Mouse (Mus musculus) layer of hippocampus, adult 18-20 months (tissue): ENCODE data around the gene Nfu1. TPM values are rescaled to one million over a fixed set of nuclear protein-coding genes. Genes with fewer than 3 reads are reported as not detected.

Experiments
- DNase-seq, 2 experiments: peaks; one replicate each; pipeline ENCODE4 v3.0.0; 2022; ENCODE audit warnings: low spot score in 2 of 2
- long read RNA-seq: library from polyadenylated mRNA; stranded (forward); transcript quantifications from one replicate; pipeline ENCODE4 v2.0.0, GENCODE M21; 2021
- total RNA-seq, 2 experiments: library from RNA; stranded (reverse); gene quantifications; 2 replicates each; pipeline ENCODE4 v1.2.3; 2021

Nfu1 gene
- total RNA-seq = 10 to 100 TPM; 58.4 to 61.1 TPM
- long read RNA-seq, transcript Nfu1-202 (8 exons, 950 nt) = major isoform, 40 of 49 reads
- long read RNA-seq, partial matches to known transcripts = 1 of 49 reads
- long read RNA-seq, other reads (novel, unspliced or antisense) = 6 of 49 reads

DNA sequence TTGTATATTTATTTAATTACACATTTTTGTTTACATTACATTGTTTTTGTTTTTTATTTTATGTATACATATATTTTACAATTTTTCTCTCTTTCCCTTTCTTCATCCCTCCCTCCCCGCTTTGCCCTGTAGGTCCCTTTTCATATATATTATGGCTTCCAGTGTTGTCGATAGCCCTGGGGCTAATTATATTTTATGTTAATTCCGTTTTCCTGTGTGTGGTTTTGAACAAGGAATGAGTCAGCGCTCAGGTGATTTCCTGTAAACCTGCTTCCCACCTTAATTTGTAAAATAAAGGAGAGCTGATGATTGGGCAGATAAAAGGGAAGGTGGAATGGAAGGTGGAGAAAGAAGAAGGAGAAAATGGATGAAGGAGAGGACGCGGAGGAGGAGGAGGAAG is at the start of gene Nfu1:
Nfu1 (plus strand) TSS at position 350 of the 400 bp plus-strand sequence.
- no peak for DNase-seq

DNA sequence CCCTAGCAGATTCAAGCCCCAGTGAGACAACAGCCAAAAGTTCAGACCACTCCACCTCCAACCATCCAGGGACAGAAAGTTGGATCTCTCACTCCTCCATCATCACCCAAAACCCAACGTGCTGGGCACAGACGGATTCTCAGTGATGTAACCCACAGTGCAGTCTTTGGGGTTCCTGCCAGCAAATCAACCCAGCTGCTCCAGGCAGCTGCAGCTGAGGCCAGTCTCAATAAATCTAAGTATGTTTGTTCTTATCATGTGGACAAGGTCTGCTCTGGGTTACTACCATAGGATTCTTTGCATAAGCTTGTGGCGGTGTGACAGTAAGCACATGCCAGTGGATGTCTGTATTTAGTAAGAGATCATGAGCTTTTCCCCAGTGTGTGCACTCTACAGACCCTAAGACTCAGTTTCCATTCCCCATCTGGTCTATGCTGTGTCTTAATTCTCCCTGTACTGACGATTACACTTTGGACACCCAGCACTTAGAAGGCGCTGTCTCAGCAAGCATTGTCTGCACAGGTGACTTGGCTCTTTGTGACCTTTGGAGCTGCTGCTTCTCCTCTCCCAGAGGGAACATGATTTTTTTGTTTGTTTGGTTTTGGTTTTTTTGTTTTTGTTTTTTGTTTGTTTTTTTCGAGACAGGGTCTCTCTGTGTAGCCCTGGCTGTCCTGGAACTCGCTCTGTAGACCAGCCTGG is 44.9 kb upstream of the Nfu1 start:
- no peak for DNase-seq

DNA sequence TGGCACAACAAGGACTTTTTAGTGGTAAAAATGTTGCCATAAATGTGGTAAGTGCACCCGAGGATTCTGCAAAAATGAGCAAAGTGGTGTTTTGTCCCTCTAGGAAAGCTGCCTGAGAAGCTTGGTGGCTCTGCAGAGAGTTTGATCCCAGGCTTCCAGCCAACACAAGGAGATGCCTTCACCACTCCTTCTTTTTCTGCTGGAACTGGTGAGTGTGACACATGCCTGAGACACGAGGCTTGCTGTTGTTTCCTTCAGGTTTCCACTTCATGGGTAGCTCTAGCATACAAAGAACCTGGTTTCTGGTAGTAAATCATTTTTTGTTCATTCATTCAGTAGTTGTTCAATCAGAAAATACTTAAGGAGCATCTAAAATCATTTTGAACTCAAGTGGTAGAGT is 41.9 kb upstream of the Nfu1 start:
- no peak for DNase-seq

DNA sequence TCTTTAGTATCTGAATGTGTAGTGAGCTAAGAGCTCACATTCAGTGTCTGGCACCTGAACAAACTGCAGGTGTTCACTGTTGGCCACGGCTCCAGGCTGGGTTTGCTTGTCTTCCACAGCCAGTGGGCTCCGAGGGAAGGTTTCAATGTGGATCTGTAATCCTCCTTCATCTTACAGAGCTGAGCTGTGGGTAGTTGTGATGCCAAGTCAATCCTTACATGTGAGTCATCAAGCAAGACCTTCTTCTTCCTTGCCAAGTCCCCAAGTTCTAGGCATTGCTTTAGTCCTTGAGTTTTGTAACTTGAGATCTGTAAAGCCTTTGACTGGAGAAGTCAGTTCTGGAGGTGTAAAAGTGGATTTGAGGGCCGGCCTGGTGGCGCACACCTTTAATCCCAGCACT is 35.1 kb upstream of the Nfu1 start:
- DNase-seq = no peak

DNA sequence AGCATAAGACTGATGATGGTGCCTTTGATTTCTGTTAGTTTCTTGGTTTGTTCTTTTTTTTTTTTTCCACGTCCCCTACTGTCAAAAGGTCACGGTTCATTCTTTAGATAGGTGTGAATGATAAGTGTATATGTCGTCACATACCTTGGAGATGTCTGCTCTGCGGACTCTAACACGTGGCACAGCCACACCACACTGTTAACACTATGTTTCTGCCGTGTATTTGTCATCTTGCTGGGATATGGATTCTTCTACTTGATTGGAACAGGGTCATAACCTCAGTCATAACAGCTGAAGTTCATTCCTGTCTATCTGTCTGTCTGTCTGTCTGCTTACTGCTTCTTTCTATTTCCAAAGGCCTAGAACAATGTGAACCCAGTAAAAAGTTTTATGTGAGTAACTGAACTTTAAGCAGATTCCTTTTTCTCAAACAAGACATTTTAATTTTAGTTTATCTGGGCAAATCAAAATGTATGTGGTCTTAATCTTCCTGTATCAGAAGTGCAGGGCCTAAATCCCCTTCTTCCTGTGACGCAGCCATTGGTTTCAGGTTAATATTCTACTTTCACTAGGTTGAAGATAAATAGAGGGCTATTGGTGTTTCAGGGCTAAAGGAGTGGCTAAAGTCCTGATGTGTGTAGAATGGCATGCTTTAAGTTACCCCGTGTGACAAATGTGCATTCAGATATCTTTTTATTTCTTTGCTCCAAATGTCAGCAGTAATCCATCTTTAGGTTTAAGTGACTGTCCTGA is 30.7 kb upstream of the Nfu1 start:
- DNase-seq = no peak

DNA sequence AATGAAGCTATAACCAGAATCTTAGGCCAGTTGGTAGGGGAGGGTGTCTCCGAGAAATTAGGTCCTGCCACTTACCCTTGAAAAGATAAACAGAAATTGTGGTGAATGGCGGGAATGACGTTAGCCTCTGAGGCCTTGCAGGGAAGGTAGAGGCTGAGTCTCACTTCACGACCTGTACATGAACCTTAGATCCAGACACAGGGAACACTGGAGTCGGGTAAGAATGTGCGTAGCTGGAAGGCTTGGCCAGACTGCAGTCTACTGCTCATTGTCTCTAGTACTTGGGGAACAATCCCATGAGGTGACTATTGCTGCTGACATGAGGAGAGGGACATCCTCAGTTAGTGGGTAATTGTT is 30.1 kb upstream of the Nfu1 start:
- DNase-seq = no peak

DNA sequence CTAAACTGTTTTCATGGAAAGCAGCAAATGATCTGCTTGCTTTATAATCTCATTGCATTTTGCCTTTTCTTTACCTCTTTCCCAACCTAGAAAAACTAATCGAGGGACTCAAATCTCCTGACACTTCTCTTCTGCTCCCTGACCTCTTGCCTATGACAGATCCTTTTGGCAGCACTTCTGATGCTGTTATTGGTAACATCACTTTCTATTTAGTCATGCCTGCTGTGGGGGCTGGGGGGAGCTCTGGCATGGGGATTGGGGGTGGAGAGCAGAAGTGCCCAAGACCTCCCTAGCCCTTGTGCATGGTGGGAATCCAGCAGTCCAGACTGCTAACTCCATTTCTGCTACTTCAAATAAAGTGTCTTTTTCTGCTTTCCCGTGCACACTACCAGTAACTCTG is 27.8 kb upstream of the Nfu1 start:
- no peak for DNase-seq

DNA sequence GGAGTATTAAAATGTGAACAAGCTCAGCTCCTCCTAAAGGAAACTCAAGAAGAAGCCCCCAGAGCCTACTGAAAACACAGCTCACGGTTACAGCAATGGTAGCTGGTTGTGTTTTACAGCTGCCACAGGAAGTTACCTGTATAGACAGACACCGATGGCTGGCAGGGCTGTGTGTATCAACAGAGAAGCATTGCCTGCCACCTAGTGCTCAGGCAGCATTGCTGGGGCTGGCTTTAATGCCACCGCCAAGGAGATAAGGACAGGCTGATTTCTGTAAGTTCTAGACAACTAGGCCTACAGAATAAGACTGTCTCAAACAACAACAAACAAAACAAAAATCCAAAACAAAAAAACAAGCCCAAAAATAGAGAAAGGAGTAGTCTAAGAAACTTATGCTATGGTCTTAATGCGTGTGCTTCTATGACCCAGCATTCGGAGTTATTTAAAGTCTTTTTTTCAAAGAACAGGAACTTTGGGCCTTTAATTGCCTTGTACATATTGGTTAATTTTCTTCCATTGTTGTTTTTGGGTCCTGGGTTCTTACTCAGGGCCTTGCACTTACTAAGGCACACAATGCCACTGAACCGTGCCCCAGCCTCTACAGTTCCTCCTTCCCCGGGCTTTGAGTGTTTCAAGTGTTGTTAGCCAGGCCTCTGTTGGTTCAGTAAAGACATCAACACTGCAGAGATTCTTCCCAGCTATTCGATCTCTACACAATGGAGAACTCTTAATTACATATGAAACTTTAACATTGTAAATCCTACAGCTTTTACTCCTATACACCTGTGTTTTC is 23.5 kb upstream of the Nfu1 start:
- no peak for DNase-seq

DNA sequence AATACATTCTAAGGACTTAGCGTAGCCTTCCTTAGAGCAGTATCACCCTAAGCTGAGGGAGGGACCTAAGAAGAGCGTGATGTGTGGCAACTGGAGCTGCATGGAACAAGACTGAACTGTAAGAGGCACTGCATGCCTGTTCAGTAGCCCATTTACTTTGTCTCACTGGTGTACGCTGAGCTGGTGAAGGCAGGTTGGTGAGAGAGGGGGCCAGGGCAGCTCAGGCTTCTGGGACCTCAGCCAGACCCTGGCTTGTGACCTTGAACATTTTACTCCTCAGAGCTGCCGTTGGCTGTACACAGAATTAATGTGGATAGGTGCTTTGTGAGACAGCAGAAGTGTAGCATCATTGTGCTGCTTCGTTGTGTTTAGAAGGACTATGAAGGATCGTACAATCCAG is 19.5 kb upstream of the Nfu1 start:
- no peak for DNase-seq

DNA sequence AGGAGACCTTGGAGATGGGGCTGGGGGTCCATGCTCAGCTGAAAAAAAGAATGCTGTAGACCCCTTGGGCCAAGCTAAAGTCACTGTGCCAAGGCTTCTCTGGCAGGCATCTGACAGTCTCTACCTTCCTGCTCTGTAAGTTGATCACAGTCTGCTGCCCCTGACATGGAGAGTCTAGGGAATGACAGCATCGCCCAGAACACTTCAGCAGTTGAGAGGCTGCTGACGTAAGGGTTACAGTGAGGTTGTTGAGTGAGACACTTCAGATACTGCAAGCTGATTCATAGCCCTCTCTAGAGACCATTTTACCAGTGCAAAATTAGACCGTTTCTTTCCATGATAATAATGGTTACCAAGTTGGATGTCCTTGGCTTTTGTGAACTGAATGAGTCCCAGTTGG is 18.0 kb upstream of the Nfu1 start:
- no peak for DNase-seq

DNA sequence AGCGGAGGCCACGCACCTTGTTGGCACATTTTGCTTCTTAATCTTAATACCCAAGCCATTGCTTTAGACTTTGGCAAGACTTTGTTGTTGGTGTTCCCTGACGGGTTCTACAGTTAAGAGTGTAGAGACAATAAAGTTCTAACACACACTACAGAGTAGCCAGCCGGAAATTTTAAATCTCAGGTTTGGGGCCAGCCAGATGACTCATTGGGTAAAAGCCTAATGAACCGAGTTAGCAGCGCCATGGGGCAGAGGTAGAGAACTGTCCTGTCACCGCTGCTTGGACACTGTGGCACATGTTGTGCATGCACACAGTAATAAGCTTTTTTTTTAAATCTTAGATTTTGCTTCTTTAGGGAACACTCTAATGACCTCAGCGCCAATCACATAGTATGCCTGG is 16.7 kb upstream of the Nfu1 start:
- DNase-seq = no peak

DNA sequence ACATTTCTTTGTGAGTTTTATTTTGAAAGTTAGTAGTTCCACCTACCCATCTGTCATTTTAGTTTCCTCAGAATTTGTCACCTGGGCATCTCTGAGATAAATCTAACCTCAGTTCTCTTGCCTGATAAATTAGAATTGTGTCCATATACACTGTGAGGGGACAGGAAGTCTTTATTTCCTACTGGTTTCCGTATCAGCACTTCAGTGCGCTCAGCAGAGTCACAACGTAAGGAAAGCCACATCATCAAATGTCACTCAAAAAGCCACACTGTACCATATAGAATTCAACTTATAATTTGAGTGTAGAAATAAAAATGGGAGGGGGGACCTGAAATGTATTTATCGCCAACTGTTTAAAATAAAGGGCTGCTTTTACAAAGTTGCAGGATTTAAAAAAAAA is 14.8 kb upstream of the Nfu1 start:
- no peak for DNase-seq

DNA sequence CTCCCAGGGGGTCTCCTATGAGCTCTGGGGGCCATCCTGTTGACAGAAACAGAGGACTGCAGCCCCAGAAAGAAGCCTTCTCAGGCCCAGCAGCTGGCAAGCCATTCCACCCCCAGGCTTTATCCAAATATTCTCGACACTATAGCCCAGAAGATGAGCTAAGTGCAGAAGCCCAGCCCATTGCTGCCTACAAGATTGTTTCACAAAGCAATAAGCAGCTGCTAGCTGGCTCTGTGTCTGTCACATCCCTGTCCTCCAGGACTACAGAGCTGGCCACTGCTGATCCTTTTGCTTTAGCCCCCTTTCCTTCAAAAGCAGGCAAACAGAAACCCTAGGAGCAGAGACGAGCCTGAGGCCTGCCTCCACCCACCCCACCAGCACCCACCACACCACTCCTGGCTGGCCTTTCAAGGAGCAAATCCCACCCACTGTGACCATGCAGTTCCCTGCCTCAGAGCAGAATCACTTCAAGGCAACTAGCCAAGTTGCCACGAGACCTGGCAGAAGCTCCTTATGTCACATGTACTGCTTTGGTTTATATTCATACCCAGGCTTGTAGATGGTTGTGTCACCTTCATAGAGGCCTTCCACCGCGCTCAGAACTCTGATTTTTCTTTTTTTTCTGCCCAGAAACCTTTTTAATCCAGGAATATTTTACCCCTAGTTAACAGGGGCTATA is 12.3 kb upstream of the Nfu1 start:
- DNase-seq = peak in 1 of 2 experiments; percentile 45

DNA sequence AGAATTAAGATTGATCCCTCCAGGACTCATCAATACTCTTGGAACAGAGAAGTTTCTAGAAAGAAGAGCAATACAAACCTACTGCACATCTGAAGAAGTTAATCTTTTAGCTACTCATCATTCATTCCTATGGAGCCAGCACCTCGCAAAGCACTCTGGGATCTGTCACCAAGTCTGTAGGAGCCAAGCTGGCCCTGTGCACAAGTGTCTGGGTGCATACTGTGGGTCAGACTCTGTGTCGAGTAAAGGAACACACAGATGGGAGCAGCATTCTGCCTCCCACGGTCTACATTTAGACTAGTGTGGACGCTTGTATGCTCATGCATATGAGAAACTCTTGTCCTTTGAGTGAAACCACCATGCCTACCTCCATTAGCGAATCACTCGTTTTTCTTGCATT is 11.7 kb upstream of the Nfu1 start:
- DNase-seq = no peak

DNA sequence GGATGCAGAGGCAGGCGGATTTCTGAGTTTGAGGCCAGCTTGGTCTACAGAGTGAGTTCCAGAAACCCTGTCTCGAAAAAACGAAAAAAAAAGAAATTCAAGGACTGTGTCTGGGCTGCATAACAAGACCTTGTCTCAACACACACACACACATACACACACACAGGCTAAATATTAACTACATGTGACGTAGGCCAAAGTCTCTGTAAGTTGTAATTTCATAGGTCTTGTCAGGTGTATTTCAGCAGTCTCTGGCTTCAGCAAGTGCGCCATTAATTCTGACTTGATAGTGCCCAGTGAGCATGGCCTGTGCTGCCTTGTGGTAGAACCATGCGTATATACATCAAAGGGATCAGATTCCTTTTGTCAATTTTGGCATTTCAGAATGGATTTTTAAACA is 7.0 kb upstream of the Nfu1 start:
- no peak for DNase-seq

DNA sequence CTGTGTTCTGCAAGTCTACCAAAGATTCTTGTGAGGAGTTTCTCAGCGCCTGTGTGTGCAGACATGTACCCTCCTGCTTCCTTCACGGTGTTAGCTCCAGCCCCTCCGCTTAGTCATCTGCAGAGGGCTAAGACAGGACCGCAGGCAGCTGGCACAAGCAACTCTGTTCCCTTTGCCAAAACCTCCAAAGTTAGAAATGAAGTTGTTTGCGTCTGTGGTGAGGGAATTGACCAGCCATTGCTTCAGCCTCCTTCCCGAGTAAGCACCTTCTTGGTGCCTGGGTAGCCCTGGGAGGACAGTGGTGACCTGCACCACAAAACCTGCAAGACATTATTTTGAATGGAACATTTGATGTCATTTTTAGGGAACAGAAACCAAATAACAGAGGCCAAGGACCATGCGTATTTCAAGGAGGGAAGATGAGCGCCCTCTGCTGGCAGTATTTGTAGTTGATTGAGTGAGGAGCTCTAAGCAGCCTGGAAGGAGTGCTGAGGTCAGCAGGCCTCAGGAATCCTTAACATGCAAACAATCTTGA is 6.4 kb upstream of the Nfu1 start:
- DNase-seq = peak; percentile 61 to 91

DNA sequence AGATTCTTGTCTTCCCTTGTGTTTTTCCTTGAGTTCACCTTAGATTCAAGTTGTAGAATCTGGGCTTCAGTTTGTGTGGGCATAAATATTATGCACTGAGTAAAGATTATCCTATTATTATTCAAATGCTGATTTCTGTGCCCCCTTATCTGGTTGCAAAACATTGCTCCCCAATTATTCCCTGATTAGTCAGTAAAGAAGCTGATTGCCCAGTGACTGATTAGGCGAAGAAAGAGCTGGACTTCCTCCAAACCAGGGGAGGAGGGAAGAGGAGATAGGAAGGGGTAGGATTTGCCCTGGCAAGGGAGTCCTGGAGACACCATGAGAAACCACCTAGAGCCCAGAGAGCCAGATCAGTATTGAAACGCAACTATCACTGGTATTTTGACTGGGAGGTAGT is 4.9 kb upstream of the Nfu1 start:
- no peak for DNase-seq

DNA sequence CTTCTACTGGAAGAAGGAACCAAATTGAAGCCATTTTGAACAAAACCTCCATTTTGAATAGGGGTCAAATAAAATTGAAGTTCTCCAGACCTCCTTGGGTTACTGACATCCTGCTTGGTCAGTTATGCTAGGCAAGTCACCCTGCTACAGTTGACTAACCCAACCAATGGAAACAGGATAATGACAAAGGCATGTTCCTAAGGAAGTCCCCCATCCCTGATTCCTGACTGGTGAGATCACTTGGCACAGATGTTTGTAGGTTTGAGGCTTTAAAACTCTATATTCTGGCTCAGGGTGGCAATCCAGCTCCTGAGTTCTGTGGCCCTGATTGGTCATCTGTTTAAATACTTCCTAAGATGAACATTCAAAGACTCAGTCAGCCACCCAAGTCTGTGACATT is 3.5 kb upstream of the Nfu1 start:
- DNase-seq = no peak

DNA sequence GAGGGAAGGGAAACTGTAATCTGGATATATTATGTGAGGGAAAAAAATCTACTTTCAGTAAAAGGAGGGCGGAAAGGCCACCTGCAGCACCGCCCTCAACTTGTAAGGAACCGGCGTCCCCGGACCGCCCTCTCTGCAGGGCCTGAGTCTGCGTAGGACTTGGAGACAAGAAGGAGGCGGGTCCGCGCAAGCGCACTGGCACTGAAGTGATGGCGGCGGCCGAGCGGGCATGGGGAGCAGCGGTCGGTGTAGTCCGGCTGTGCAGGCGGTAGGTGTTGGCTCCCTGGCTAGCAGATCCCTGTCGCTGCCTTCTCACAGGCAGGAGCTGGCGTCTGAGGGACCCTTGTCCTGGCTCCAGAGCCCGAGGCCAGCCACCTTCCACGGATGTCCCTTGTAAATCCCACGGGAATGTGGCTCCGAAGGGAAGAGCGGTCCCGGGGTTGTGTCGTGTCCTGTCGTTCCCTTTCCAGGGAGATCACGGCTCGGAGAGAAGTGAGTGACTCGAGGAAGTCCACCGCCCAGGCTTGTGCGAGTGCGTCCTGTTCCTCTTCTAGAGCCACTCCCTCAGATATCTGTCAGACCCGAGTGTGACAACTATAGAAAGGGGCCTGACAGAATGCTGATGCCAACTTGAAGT is 774 bp downstream of the Nfu1 start:
- peak; percentile 90 to 94 for DNase-seq

DNA sequence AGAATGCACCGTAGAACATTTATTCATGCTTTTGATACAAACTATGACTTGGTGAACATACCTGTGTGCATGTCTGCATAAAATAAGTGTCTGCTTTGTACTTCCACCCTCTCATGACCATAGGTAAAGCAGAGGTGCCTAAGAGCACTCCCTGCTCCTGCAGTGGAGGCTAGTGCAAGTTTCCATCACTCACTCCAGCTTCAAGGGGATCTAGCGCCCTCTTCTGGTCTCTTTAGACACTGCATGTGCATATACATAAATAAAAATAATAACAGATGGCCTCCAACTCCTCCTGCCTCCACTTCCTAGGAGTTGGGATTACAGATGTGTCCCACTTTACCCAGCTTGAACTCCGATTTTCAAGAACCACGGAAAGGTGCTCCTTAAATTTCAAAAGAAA is 7.9 kb downstream of the Nfu1 start:
- peak in 1 of 2 experiments; percentile 70 for DNase-seq

DNA sequence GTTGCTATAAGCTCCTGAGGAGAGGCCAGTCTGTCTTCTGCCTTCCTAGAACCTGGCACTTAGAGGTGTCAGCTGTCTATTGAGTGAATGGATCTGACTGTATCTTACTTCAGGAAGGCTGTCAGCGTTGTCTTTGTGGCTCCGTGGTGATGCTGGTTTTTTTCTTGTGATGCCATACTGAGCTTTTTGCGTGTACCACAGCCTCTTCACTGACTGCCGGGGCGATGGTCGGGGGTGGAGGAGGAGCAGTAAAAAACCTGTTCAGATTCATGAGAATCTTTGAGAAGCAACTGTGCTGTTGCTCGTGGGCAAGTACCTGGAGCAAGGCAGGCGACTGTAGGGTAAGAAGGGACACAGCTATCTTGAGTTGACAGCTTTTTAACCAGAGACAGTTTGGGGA is 9.8 kb downstream of the Nfu1 start:
- no peak for DNase-seq
